Mouse (Mus musculus) forebrain, embryonic 13.5 days (tissue): Measurements from ENCODE around the gene Tgfbr2. TPM values are rescaled to one million over a fixed set of nuclear protein-coding genes. Genes with fewer than 3 reads are reported as not detected.

Experiments
- ATAC-seq: fragments of 200-750 bp; cut with Nextera tagmentation; 2 replicates; pipeline ENCODE4 v1.8.0; 2017
- H3K27ac ChIP-seq: fragments of 300-500 bp; sonication (generic); 2 replicates; pipeline ENCODE4 v1.5.1; 2015; ENCODE audit warnings: inconsistent platforms, mild to moderate bottlenecking, moderate library complexity
- H3K27me3 ChIP-seq: fragments of 300-500 bp; sonication (generic); 2 replicates; pipeline ENCODE4 v1.6.1; 2015; ENCODE audit warnings: mild to moderate bottlenecking, inconsistent platforms
- H3K36me3 ChIP-seq: fragments of 300-500 bp; sonication (generic); 2 replicates; pipeline ENCODE4 v1.6.1; 2015; ENCODE audit warnings: mild to moderate bottlenecking, inconsistent platforms; ENCODE audit not compliant: poor library complexity, severe bottlenecking
- H3K4me1 ChIP-seq: fragments of 300-500 bp; sonication (generic); 2 replicates; pipeline ENCODE4 v1.6.1; 2015; ENCODE audit warnings: inconsistent platforms
- H3K4me2 ChIP-seq: fragments of 300-500 bp; sonication (generic); 2 replicates; pipeline ENCODE4 v1.6.1; 2015; ENCODE audit warnings: inconsistent platforms, mild to moderate bottlenecking, moderate library complexity
- H3K4me3 ChIP-seq: fragments of 300-500 bp; sonication (generic); 2 replicates; pipeline ENCODE4 v1.5.1; 2015; ENCODE audit warnings: mild to moderate bottlenecking, inconsistent platforms
- H3K9ac ChIP-seq: fragments of 300-500 bp; sonication (generic); 2 replicates; pipeline ENCODE4 v1.6.1; 2015; ENCODE audit warnings: mild to moderate bottlenecking, inconsistent platforms
- H3K9me3 ChIP-seq: fragments of 300-500 bp; sonication (generic); replicated peaks from 2 replicates; pipeline ENCODE4 v1.6.1; 2016; ENCODE audit warnings: inconsistent platforms
- WGBS: fragments of 180-500 bp; shearing (Covaris S2); methylation state at CpG from one replicate; pipeline ENCODE4 v1.1.7; 2015; 5-methylcytosine and 5-hydroxymethylcytosine counted together
- polyA plus RNA-seq: library from polyadenylated mRNA; unstranded; fragments of >200 nt; fragmentation: Nextera tagmentation; extraction: Ambion mirVana; gene quantifications from 2 replicates; pipeline ENCODE4 v1.2.1, GENCODE M21; 2015

The Tgfbr2 gene
- polyA plus RNA-seq, 1 experiment from 2014 or later = 4.2 TPM

DNA sequence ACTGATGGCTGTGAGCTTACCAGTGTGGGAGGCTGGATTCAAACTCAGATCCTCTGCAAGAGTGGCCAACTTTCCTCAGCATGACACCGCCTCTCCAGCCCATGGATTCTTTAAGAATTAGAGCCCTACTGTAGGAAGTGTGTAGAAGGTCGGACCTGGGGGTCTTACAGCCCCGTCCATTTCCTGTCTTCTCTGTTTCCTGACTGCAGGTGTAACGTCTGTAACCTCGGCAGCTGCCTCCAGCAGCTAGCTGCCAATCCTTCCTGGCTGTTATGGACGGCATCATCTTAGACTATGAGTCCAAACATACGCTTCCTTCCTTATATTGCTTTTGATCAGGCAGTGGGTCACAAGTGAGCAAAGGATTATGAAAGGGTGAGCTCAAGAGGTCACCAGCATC lies 17.1 kb upstream of the Tgfbr2 start:
- Histone ChIP-seq H3K9ac (no peak overlapping the region), H3K27me3 (no peaks in the 10 kb centered on the region), H3K36me3 (no peaks in the 10 kb centered on the region), H3K4me2 (no peak overlapping the region), H3K9me3 (no peaks in the 10 kb centered on the region), H3K4me1 (no peaks in the 10 kb centered on the region), H3K4me3 (no peak overlapping the region), H3K27ac (no peak overlapping the region)
- no peak for ATAC-seq
- 88% methylated on average over 7 of the region's 7 CpGs for WGBS

DNA sequence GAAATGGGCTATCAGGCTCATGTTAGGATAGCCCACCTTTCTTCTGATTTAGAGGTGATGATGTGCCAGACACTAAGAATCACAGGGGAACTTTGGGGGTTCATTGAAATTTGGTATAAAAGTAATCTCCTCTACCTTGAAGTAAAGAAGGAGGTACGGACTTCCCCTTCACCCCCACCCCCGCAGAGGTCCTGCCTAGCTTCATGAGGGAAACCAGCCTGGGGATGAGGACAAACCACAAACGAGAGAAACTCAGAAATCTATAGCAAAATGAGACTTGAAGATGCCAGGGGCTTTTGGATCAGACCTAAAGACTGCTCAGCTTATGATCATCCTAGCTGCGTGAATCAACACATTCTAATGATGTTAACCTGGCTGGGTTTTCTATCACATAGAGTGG lies 14.7 kb upstream of the Tgfbr2 start:
- Histone ChIP-seq H3K36me3 (no peaks in the 10 kb centered on the region), H3K4me2 (no peak overlapping the region), H3K27ac (no peak overlapping the region), H3K9me3 (no peaks in the 10 kb centered on the region), H3K4me1 (no peaks in the 10 kb centered on the region), H3K4me3 (no peak overlapping the region), H3K9ac (no peak overlapping the region), H3K27me3 (no peaks in the 10 kb centered on the region)
- 89% methylated on average over 4 of the region's 4 CpGs for WGBS
- ATAC-seq = no peak

GRCm38 (mm10) chr9:116188952-116189666 lies 13.9 kb upstream of the Tgfbr2 start:
- Histone ChIP-seq H3K4me2 (no peak overlapping the region), H3K9ac (no peak overlapping the region), H3K4me1 (no peaks in the 10 kb centered on the region), H3K27ac (no peak overlapping the region), H3K4me3 (no peak overlapping the region), H3K36me3 (no peaks in the 10 kb centered on the region), H3K27me3 (no peaks in the 10 kb centered on the region), H3K9me3 (no peaks in the 10 kb centered on the region)
- 85% methylated on average over 15 of the region's 15 CpGs for WGBS
- ATAC-seq = no peak

DNA sequence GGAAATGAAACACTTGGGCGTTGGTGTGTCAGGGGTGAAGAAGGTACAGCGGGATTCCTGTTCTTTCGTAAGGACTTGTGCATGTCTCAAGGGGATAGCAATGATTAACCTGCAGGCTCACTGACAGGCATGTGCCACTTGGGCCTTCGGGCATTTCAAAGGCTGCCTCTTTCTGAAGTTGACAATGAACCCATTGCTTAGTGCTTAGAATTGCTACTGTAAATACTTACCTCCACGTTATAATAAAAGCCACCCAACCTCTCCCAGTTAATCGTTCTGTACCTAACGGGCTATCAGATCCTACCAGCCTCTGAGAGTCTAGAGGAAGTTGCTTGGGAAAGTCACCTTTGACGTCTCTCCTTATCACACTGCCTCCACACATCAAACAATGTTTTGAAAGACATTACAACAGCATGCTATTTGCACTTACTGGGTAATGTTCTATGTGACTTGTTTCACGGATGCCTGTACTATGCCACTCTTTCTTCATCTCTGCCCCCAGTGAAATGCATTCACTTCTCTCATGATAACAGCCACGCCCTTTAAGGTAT lies 12.1 kb upstream of the Tgfbr2 start:
- Histone ChIP-seq H3K4me3 (no peak overlapping the region), H3K4me1 (no peaks in the 10 kb centered on the region), H3K9me3 (no peaks in the 10 kb centered on the region), H3K27me3 (no peaks in the 10 kb centered on the region), H3K27ac (no peak overlapping the region), H3K36me3 (no peaks in the 10 kb centered on the region), H3K4me2 (no peak overlapping the region), H3K9ac (no peak overlapping the region)
- no peak for ATAC-seq
- 84% methylated on average over 10 of the region's 10 CpGs for WGBS

DNA sequence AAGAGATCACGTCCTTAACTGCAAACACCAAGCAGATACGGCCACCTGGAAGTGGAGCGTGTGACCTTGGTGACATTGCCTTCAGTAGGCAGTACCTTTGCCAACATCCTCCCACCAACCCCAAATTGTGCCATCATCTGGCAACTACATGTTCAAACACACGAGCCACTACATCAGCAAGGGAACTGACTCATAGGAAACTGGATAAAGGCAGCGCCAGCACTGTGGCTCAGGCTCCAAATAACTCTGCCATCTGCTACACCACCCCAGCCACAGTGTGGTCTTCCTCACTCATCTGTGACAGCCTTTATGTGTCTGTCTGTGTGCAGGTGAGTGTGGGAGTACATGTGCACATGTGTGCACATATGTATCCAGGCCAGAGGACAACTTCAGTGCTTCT lies 9.7 kb upstream of the Tgfbr2 start:
- Histone ChIP-seq H3K4me3 (no peak overlapping the region), H3K9me3 (no peaks in the 10 kb centered on the region), H3K4me1 (no peaks in the 10 kb centered on the region), H3K27me3 (no peaks in the 10 kb centered on the region), H3K4me2 (no peak overlapping the region), H3K9ac (no peak overlapping the region), H3K36me3 (no peaks in the 10 kb centered on the region), H3K27ac (no peak overlapping the region)
- ATAC-seq = no peak
- 94% methylated on average over 5 of the region's 5 CpGs for WGBS

GRCm38 (mm10) chr9:116183035-116183434 lies 7.9 kb upstream of the Tgfbr2 start:
- WGBS = 96% methylated on average over 6 of the region's 6 CpGs
- Histone ChIP-seq H3K9me3 (no peaks in the 10 kb centered on the region), H3K4me3 (no peak overlapping the region), H3K27ac (no peak overlapping the region), H3K4me2 (no peak overlapping the region), H3K4me1 (no peaks in the 10 kb centered on the region), H3K9ac (no peak overlapping the region), H3K36me3 (no peaks in the 10 kb centered on the region), H3K27me3 (no peaks in the 10 kb centered on the region)
- ATAC-seq = no peak

DNA sequence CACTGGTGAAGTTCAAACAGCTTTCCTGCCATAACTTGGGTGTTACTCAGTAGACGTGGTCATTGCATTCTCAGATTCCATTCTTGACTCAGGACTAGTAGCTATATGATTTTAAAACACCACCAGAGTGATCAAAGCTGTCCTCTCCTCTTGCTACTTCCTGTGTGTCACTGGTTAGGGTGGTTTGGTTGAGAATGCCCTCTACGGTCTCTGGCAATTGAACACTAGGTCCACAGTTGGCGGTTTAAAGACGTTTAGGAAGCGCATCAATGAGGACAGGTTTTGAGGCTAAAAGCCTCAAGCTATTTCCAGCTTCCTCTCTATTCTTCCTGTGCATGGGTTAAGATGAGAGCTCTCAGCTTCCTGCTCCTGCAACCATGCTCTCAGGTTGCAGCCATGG lies 6.4 kb upstream of the Tgfbr2 start:
- Histone ChIP-seq H3K4me1 (no peaks in the 10 kb centered on the region), H3K4me3 (no peak overlapping the region), H3K9ac (no peak overlapping the region), H3K27me3 (0 out of 2 replicates have a peak, but pooled peaks cover 3% of the 10 kb centered on the region), H3K36me3 (no peaks in the 10 kb centered on the region), H3K9me3 (no peaks in the 10 kb centered on the region), H3K27ac (no peak overlapping the region), H3K4me2 (no peak overlapping the region)
- whole genome bisulfite sequencing = 93% methylated on average over 5 of the region's 5 CpGs
- ATAC-seq = no peak

DNA sequence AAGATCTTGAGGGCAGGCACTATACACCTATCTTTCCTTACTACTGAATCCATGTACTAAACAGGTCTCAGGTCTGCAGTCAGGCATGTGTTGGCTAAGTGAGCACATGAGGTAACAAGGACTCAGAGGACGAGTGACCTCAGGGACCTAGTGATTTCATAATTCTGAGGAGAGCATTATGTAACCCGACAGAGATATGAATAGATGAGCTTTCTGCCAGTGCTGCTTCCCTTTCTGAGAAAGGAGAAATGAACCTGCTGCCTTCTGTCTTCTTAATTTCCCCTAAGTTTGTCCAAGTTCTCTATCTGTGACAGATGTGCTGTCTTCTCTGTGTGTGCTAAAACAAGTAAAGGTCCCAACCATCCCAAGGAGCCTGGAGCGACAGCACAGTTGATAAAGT lies 3.0 kb upstream of the Tgfbr2 start:
- no peak overlapping the region for H3K27ac ChIP-seq
- 84% methylated on average over 3 of the region's 3 CpGs for WGBS

DNA sequence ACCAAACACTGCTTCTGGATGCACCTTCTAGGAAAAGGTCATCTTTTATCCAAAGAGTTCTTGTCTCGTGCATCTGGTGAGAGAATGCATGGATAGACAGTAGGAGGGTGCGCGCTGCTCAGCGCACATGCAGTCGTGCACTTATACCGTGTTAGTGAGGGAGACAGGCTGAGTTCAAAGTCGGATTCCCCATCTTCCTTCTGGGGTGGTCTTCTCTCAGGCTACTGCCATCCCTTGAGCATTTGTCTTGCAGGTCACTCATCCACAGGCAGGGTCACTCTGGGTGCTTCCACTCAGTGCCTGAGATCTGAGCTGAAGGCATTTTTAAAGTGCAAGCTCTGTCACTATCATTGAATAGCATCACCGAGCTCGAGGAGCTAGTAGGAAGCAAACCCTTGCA lies 1.9 kb upstream of the Tgfbr2 start:
- no peaks in the 10 kb centered on the region for H3K9me3 ChIP-seq
- peaks cover 13% of the 10 kb centered on the region for H3K4me1 ChIP-seq
- H3K4me2 ChIP-seq = no peak overlapping the region
- no peak overlapping the region for H3K27ac ChIP-seq
- H3K27me3 ChIP-seq = peaks cover 30% of the 10 kb centered on the region
- H3K36me3 ChIP-seq = no peaks in the 10 kb centered on the region
- 86% methylated on average over 9 of the region's 9 CpGs for WGBS
- no peak overlapping the region for H3K4me3 ChIP-seq
- no peak overlapping the region for H3K9ac ChIP-seq
- ATAC-seq = no peak

More for the DNA sequence above, 3.0 kb upstream of the Tgfbr2 start:
- peaks cover 13% of the 10 kb centered on the region for H3K4me1 ChIP-seq
- no peaks in the 10 kb centered on the region for H3K36me3 ChIP-seq
- no peak overlapping the region for H3K4me2 ChIP-seq
- H3K4me3 ChIP-seq = no peak overlapping the region
- no peak for ATAC-seq
- H3K27me3 ChIP-seq = peaks cover 30% of the 10 kb centered on the region
- H3K9ac ChIP-seq = no peak overlapping the region
- no peaks in the 10 kb centered on the region for H3K9me3 ChIP-seq

- Histone ChIP-seq H3K9ac (peak overlapping the region; percentile 68; the same call in 1 of the 2 replicates), H3K36me3 (no peaks in the 10 kb centered on the region), H3K27ac (no peak overlapping the region), H3K4me2 (peak overlapping the region; percentile 94), H3K4me1 (peaks cover 13% of the 10 kb centered on the region), H3K27me3 (peaks cover 30% of the 10 kb centered on the region), H3K4me3 (peak overlapping the region; percentile 51), H3K9me3 (no peaks in the 10 kb centered on the region)
- 10% methylated on average over 16 of the region's 16 CpGs for WGBS
- ATAC-seq = no peak
These were observed 442 bp upstream of the Tgfbr2 start for GRCm38 (mm10) chr9:116175488-116176115.

- 0 out of 2 replicates have a peak overlapping the region, but pooled peaks have one; percentile 51 for H3K4me3 ChIP-seq
- no peaks in the 10 kb centered on the region for H3K9me3 ChIP-seq
- H3K36me3 ChIP-seq = no peaks in the 10 kb centered on the region
- no peak overlapping the region for H3K9ac ChIP-seq
- H3K4me1 ChIP-seq = peaks cover 13% of the 10 kb centered on the region
- peaks cover 30% of the 10 kb centered on the region for H3K27me3 ChIP-seq
- H3K4me2 ChIP-seq = peak overlapping the region; percentile 94
- ATAC-seq = no peak
- WGBS = 91% methylated on average over 16 of the region's 16 CpGs
- H3K27ac ChIP-seq = no peak overlapping the region
These were observed 1.5 kb downstream of the Tgfbr2 start for GRCm38 (mm10) chr9:116173473-116174170.

DNA sequence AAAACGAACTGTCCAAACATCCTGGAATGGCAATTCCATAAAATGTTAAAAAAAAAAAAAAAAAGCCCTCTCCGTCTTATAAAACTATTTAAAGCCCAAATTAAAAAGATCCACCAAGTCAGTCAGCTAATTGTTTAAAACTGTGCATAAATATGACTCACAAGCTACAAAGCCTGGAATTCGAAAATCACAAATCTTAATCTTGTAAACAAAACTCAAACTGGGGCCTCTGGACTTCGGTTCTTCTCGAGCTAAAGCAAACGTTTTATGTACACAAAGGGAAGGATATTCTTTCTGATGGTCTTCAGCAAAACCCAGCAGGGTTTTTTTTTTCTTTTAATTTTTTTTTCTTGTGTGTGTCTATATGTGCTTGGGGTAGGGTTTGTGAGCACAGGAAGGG lies 2.1 kb downstream of the Tgfbr2 start:
- no peak overlapping the region for H3K27ac ChIP-seq
- H3K27me3 ChIP-seq = peaks cover 30% of the 10 kb centered on the region
- H3K9me3 ChIP-seq = no peaks in the 10 kb centered on the region
- no peaks in the 10 kb centered on the region for H3K36me3 ChIP-seq
- ATAC-seq = no peak
- no peak overlapping the region for H3K4me2 ChIP-seq
- H3K4me3 ChIP-seq = no peak overlapping the region
- H3K9ac ChIP-seq = no peak overlapping the region
- WGBS = 81% methylated on average over 6 of the region's 6 CpGs
- peaks cover 13% of the 10 kb centered on the region for H3K4me1 ChIP-seq
